Mouse (Mus musculus) testis, adult 2 months (tissue): ENCODE data around the gene Dmap1.

Experiments used
- CTCF ChIP-seq: fragments of 200-500 bp; IDR thresholded peaks from 2 replicates; pipeline ENCODE4 v1.5.1; 2012; ENCODE audit warnings: low read depth, mild to moderate bottlenecking, inconsistent platforms, low read length, moderate library complexity; ENCODE audit not compliant: control insufficient read depth, insufficient read depth, insufficient replicate concordance
- POLR2A ChIP-seq: fragments of 200-500 bp; IDR thresholded peaks from 2 replicates; pipeline ENCODE4 v1.6.1; 2012; ENCODE audit warnings: low read depth, mild to moderate bottlenecking, inconsistent platforms, low read length, moderate library complexity; ENCODE audit not compliant: control insufficient read depth

DNA sequence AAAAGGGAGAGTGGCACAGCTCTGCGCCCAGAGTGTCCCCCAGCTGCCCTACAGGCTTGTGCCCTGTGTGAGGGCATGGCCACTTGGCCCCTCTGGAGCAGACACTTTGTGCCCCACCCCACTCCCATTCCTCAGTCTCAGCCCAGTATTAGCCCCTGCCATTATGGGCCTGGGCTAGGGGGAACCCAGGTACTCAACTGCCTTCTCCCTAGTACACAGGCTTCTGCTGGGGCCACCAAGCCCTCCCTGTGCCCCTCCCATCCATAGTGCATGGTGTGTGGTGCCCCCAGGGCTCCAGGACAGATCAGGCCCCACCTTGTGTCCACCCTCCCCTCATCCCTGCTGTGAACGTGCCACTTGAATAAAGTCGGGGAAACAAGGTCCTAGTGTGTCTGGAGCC lies 8.2 kb downstream of the Dmap1 start:
- TF ChIP-seq CTCF, result no peak
- no peak for TF ChIP-seq POLR2A
